Mouse (Mus musculus): Measurements from ENCODE around the gene Lrig1.

DNA sequence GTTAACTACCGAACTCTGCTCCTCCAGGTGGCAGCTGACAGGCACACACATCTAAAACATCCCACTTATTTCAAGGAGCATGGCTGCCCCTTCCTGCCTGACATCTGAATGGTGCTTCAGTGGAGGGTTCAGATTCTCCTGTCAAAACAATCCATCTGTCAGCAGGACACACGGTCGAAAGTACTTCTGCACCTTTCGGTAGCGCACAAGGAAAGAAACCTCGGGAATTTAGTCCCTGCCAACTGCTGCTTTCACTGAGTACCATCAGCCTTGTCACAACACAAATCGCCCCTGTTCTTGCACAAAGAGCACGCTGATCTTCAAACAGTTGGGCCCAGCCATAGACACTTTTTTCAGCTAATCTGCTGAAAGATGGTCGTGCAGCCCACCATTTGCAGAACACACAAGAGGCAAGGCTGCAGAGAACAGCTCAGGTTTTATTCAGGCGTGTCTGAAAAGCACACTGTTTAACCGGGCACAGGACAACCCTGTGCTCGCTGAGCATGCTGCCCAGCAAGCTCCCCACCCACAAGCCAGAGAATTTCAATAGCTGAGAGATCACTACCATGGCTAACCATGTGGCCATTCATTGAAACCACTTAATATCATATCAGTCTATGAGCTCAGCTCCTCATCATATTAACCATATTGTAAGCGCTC lies 31.6 kb downstream of the Lrig1 start:
- no peak for TF ChIP-seq CTCF (conservative IDR thresholded peaks at IDR 0.05; ENCODE audit: insufficient read depth, insufficient read length, low read depth, low read length)
- TF ChIP-seq POLR2A (IDR thresholded peaks at IDR 0.05; ENCODE audit: low read depth, low read length): no peak

Measured in kidney, adult 2 months (tissue).